Mouse (Mus musculus) spleen, postnatal 36 days (tissue): Measurements from ENCODE around the gene Olfr1375.
"Not testable (repeated sequence)": the region's sequence is repeated elsewhere in the genome, so short reads cannot be mapped to it uniquely, and the experiment has no call there.

ENCODE experiments used
- DNase-seq, 2 experiments: peaks; one replicate each; pipeline ENCODE4 v3.0.0; 2022; ENCODE audit warnings: low spot score in 2 of 2, mixed read lengths in 1 of 2

The Olfr1375 gene

DNA sequence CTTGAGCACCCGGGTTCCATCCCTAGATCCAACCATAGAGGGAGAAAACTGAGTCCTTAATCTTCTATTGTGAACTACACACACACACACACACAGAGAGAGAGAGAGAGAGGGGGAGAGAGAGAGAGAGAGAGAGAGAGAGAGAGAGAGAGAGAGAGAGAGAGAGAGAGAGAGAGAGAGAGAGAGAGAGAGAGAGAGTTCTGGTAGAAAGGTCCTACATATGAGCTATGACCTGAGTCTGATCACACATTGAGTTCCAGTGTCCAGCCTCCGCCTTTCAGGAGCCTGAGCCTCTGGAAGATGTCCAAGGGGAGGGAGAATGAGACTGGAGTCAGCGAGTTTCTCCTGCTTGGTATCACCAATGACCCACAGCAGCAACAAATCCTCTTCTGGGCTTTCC lies at the start of gene Olfr1375:
Olfr1375 (plus strand) TSS at position 301 of the 400 bp plus-strand sequence.
- DNase-seq = not testable (repeated sequence)

DNA sequence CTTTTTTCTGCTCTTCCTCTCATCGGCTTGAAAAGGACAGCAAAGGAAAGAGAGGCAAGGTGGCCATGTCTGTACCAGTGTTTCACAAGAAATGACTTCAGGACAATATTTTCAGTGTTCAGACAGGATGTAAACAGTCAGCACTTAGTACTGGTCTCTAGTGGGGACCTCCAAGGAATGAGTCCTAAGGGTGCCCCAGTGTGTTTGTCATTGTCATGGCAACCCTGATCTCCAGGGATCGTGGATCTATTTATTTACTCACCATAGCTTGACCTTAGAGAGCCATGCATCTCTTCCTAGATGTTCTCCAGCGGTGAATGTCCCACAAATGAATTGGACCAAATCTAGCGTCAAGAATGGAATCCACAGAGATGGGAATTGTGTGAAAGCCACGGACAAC lies 44.6 kb upstream of the Olfr1375 start, which contains the start of gene Olfr51:
Olfr51 (plus strand) TSS at position 301 of the 400 bp plus-strand sequence.
- no peak for DNase-seq

DNA sequence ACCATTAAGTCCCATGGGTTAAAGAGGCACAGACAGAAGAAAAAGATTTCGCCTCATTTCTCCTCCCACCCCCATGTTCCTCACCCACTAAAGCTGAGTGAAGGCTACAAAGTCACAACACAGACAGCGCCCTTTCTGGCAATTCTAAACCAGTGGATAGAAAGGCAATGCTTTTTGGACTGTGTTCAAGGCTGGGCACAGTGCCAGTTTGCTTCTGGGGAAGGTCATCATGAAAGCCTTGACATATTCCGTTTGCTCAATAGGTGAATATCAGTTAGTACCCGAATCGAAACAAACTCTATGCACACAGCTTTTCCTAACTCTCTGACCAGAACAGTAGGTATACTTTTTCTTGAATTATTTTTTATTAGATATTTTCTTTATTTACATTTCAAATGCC lies 36.1 kb upstream of the Olfr1375 start:
- no peak for DNase-seq

DNA sequence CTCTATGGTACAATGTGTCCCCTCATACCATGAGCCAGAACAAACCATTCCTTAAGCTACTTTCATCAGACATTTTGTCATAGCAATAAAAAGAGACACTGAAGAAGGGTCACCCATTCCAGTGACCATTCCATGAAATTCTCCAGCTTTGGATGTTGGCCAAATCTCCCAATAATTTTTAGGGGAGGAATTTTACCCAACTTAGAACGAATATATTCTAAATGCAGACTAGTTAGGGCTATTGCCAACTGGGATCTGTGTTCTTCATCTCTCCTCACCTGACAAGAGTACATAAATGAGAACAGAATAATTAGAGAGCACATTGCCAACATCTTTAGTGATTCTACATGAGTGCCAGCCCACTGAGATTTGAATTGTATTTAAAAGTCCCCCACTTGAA lies 34.0 kb upstream of the Olfr1375 start, which contains the start of gene Olfr54:
Olfr54 (plus strand) TSS at position 301 of the 400 bp plus-strand sequence.
- no peak for DNase-seq

DNA sequence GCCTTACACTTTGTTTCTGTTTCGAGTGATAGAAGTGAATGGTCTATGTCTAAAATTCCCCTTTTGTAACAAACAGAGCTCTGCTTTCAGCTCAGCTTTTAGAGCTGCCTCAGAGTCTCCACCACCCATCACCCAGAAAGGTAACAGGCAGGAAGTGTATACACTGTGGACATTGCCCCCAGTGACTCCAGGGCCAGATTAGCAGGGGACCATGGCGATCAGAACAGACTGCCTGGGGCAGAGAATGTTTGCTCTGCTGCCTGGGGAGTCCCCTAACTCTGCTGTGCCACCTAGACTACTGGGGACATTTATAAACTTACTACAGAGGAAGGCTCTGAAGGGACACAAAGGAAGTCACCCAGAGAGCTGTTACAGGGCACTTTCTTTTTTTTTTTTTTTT lies 31.6 kb upstream of the Olfr1375 start:
- no peak for DNase-seq

DNA sequence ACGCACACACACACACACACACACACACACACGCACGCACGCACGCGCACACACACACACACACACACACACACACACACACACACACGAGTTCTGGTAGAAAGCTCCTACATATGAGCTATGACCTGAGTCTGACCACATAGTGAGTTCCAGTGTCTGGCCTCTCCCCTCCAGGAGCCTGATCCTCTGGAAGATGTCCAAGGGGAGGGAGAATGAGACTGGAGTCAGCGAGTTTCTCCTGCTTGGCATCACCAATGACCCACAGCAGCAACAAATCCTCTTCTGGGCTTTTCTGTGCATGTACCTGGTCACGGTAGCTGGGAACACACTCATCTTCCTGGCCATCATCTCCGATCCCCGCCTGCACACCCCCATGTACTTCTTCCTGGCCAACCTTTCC lies 21.1 kb upstream of the Olfr1375 start:
- not testable (repeated sequence) for DNase-seq

DNA sequence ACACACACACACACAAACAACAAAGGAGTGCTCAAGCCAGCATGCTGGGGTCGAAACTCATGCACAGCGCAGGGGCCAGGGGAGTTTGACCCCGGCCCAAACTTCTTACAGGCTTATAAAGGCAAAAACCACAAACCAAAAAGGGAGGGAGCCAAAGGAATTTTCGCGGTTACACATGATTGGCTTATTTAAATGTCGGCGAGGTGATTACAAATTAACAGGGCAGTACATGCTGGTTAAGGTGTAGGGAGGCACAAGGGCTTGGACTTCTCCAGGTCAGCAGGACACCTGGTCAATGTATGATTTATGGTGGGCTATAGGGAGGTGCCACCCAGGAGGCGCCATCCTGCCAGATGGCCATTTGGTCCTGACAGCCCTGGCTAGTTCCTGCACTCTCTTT lies 18.5 kb upstream of the Olfr1375 start:
- DNase-seq = not testable (repeated sequence)

DNA sequence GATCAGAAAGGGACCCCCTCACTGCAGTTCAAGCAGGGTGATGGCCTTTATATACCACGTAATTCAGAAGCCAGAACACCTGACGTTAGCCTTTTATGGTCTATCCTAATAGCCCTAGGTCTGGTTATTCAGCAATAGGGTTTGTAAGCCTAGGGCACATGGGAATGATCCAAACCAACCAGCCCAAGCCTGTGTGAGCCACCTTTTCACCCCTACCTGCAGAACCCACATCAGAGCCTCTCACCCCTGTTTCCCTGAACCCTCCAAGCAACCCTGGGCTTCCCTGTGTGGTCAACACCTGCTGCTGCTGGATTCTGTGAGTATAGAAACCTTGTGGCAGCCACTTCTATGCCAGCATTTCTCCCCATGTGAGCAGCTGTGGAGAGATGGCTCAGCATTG lies 17.7 kb upstream of the Olfr1375 start:
- DNase-seq = no peak

DNA sequence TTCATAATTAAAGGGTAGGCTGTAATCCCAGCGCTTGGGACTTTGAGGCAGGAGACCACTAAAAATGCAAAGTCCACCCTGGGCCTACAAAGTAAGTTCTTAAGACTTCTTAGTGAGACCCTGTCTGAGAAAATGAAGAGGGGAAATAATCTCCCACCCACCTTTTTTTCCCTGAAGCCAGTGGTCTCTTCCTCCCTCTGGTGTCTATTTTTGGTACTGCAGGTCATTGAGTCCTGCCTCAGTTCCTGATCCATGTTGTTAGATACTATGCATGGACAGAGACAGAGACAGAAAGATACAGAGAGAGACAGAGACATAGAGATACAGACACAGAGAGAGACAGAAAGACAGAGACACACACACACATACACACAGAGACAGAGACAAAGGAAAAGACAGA lies 15.1 kb upstream of the Olfr1375 start:
- DNase-seq = no peak

DNA sequence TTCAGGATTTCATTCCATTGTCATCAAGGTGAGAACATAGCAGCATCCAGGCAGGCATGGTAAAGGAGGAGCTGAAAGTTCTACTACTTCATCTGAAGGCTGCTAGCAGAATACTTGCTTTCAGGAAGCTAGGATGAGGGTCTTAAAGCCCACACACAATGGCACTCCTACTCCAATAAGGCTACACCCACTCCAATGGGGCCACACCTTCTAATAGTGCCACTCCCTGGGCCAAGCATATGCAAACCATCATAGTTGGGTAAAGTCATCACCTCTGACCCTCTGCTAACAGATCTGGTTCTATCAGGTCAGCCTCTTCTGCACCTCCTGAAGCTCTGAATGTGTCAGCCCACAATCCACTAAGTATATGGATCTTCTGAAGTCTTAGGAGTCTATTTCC lies 13.8 kb upstream of the Olfr1375 start:
- DNase-seq = not testable (repeated sequence)

DNA sequence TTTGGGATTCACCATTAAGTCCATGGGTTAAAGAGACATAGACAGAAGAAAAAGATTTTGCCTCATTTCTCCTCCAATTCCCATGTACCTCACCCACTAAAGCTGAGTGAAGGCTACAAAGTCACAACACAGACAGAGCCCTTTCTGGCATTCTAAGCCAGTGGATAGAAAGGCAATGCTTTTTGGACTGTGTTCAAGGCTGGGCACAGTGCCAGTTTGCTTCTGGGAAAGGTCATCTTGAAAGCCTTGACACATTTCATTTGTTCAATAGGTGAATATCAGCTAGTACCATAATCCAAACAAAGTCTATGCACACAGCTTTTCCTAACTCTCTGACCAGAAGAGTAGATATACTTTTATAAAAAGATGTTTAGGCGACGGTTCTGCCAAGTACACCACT lies 12.0 kb upstream of the Olfr1375 start:
- DNase-seq = no peak

DNA sequence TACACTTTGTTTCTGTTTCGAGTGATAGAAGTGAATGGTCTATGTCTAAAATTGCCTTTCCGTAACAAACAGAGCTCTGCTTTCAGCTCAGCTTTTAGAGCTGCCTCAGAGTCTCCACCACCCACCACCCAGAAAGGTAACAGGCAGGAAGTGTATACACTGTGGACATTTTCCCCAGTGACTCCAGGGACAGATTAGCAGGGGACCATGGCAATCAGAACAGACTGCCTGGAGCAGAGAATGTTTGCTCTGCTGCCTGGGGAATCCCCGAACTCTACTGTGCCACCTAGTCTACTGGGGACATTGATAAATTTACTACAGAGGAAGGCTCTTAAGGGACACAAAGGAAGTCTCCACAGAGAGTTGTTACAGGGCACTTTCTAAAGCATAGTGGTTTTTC lies 3.1 kb upstream of the Olfr1375 start:
- DNase-seq = not testable (repeated sequence)

DNA sequence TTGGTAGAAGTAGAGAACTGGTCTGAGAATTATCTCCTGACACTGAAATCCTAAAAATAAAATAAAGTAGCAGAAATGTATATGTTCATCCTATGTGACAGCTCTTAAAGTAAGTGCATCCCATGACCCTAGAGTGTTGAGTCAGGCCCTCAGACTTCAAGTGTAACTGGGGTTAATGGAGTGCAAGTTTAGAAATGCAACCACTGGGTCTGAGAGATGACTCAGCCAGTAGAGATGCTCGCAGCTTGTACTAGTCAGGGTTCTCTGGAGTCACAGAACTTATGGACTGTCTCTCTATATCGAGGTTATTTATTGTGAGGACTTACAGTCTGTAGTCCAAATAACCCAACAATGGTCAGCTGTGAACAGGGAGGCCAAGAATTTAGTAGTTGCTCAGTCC lies 3.8 kb downstream of the Olfr1375 start:
- DNase-seq = no peak

DNA sequence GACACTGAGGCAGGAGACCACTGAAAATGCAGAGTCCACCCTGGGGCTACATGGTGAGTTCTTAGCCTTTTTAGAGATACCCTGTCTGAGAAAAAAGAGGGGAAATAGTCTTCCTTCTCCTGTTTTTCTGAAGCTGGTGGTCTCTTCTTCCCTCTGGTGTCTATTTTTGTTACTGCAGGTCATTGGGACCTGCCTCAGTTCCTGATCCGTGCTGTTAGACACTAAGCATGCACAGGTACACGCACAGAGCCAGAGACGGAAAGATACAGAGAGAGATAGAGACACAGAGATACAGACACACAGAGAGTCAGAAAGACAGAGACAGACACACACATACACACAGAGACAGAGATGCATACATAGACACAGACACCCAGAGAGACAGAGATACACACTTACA lies 5.3 kb downstream of the Olfr1375 start:
- DNase-seq = no peak

DNA sequence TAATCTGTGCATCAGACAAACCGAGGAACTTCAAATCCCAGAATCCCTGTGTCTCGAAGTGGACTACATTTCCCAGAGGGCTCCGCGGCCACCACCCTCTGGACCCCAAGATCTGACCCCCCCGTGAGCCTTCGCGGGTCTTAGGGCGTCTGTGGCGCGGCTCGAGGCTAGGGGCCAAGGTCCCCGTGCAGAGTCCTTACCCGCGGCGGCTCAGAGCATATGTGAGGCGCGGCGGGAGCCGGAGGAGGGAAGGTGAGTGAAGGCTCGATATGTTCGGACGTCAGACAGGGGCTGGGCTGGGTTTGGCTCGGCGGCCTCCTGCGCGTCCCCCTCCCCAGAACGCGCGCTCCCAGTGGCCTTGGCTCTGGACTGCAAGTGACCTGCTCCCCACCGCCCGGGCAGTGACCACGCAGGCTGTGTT lies 11.3 kb downstream of the Olfr1375 start, which contains the start of gene Zfp354a:
Zfp354a (plus strand) TSS at position 107 of the 421 bp plus-strand sequence.
- DNase-seq = no peak

DNA sequence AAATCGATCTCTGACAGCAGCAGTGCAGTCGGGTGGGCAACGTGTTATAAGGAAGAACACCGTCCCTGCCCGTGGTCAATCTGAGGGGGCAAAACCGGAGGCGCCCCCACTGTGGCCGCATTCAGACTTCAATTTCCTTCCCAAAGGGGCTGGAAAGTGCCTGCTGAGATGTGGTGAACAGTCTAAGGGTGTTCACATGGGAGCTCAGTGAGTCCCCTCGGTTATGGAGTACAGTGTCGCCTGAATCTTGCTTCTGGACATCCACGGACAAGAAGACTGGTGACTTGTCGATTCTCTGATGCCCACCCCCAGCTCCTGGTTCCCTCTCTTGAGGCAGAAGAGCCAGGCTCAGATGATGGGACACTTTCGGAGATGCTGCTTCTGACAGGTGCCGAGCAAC lies 11.7 kb downstream of the Olfr1375 start:
- DNase-seq = no peak

DNA sequence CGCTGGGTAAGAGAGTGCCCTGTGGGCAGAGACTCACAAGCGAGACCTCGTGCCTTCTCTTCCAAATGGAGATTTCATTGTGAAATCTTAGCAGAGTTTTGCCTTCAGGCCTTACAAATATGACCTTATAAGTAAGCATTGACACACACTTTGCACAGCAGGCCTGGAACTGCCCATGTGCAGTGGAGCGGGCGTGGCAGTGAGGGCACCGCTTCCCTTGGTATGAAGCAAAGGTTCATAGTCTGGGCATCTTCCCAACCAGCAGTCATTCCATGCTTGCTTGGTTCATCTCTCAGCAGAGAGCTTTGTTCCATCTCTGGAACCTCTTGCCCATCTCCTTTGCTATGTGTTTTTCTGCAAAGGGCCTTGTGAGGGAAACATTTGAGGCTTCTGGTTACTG lies 13.1 kb downstream of the Olfr1375 start:
- DNase-seq = no peak

DNA sequence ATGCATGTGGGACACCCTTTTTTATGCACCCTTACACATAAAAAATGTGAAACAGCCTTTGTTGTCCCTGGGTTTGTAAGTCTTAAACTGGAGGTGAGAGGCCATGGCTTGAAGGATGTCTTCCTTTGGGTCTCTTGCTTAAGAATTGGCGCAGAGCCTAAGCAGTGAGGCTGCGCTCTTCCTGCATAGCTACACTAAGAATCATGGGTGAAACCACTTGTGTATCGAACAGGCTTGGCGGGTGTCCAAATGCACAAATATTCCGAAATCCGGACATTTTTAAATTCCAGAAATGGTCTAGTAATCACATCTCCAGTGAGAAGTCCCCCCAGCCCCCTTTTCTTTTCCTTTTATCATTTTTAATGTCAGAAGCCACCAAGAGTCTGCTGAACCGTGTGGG lies 15.4 kb downstream of the Olfr1375 start:
- DNase-seq = no peak

DNA sequence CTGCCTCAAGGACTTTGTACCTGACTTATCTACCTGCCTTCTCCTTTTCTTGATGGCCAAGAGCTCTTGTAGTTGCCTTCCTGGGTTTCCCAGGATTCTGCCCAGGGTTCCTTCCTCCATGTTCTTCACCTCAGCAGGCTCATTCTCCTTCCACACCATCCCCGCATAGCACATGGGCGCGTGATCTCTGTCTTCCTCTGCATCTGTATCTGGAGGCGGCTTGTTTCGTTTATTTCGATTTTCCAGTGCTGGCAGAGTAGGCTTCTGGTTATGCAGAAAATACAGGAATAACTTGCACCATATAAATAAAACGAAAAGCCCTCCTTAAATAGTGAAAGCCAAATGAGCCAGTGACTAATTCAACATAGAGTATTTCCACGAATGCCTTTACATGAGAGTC lies 15.9 kb downstream of the Olfr1375 start:
- no peak for DNase-seq

DNA sequence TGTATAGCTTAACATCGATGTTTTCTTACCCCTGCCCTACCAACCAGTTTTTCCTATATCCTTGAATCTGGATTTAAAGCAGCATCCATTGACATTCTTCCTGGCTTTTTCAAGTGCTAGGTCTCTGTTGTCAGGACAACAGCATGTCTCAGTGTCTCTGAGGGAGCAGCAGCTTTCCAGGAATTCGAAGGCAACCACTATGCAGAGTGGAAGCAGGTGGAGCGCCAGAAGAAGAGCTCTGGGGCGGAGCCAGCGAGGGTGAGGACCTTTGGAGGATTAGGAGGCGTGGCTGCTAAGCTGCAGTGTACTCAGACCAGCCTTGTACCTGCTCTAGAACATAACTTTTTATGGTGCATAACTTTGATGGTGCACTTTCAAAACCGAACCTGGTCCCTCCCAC lies 36.6 kb downstream of the Olfr1375 start:
- no peak for DNase-seq

DNA sequence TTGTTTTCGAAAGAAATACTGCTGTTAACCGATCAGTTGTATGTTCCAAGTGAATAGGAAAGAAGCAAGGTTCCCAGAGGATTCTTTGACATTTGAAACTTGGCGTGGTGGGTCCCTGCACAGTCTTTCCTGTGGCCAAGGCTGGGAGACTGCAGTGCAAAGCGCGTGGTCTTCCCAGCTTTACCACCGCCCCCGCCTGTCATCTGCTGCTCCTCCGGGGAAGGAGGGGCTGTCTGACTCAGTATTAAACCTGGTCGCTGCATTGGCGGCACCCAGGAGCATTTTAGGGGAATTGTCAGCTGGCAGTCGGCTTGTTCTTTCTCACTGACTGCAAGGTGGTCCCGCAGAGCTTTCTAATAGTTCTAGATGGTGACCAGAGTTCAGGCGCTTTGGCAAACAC lies 37.4 kb downstream of the Olfr1375 start:
- no peak for DNase-seq
